Mouse (Mus musculus): ENCODE results near the gene Bola3. TPM values are rescaled to one million over a fixed set of nuclear protein-coding genes. Genes with fewer than 3 reads are reported as not detected.

The Bola3 gene
- polyA plus RNA-seq, 1 experiment from 2014 or later = 44.0 TPM

DNA sequence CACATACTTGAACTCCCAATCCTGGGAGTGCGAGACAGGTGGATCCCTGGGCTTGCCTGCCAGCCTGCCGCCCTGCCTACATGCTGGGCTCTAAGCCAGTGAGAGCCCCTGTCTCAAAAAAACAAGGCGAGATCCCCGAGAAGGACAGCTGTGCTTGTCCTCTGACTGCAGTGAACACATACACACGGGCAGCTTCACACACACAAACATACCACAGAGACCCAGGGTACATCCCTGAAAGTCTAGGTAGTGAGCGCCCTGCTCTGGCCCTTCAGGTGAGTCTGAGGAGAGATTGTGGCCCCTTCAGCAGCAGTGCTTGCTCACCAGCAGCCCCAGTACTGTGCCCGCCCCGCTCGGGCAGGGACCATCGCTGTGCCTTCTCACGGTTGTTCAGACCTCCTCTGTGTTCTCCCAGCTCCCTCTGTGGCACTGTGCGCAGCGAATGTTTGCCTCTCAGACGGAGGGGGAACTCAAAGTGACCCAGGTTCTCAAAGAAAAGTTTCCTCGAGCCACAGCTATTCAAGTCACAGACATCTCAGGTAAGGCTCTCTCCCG lies 2.0 kb downstream of the Bola3 start:
- 90% methylated on average over 16 of the region's 16 CpGs for WGBS
- ATAC-seq (replicated peaks) = no peak
- peaks cover 12% of the 10 kb centered on the region; the same call in 1 of the 2 replicates for H3K36me3 ChIP-seq (replicated peaks)

DNA sequence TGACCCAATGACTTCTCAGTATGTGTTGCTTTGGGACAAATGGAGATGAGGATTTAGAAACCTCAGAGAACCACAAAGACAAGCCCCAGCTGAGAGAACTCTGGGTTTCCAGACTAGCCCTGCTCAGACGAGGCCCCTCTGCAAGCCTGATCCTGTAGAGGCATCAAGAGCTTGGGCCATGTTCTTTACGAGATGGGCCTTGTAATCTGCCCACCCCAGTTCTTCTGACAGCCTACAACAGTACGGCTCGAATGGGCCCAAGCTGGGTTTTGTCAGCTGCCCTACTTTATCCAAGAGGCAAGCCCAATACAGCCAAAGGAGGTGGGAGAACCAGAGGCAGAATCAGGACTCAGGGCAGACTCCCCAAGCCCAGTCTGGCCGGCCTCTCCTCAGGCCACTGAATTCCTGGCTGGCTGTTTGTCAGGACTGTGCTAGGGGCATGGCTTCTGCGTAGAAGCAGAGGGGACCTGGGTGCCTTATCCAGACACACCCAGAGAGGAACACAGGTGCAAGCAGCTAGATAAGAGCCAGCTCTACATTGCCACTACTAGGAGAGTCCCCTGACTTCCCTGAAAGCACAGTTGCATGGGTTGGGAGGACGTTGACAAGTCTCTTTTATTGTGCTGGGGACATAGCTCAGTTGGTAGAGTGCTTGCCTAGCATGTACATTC lies 2.7 kb downstream of the Bola3 start:
- 85% methylated on average over 7 of the region's 7 CpGs for WGBS

More for the DNA sequence above, 2.0 kb downstream of the Bola3 start:
- Histone ChIP-seq H3K27me3 (replicated peaks) (no peaks in the 10 kb centered on the region), H3K4me2 (no peak overlapping the region), H3K9me3 (no peaks in the 10 kb centered on the region), H3K4me3 (no peak overlapping the region), H3K4me1 (peaks cover 16% of the 10 kb centered on the region), H3K27ac (no peak overlapping the region), H3K9ac (no peak overlapping the region)

DNA sequence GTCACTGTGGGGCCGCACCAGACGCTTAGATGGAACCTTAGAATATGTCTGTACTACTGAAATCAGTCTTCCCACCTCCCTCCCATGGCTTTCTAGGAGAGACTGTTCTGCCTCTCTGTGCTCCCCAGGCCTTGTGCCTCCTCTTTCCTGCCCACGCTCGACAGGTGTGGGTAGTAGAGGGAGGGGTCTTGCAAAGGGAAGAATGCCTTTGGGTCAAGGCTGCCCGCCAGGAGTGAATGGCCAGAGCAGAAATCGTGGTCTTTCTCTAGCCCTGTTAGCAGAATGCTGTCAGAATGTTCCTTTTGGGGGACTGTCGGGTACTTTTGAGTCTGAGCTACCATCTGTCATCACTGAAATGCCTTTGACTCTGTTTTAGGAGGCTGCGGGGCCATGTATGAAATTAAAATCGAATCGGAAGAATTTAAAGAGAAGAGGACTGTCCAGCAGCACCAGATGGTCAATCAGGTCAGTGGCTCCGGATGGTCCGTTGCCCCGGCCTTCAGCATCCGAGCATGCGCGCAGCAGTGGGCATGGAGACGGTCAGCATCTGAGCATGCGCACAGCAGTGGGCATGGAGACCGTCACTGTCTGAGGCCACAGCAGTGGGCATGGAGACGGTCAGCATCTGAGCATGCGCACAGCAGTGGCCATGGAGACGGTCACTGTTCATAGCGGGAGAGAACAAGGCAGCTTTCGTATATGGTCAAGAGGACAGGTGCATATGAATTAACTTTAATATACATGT lies 3.9 kb downstream of the Bola3 start:
- no peak overlapping the region for H3K4me2 ChIP-seq
- H3K4me3 ChIP-seq = no peak overlapping the region
- H3K27me3 ChIP-seq (replicated peaks) = no peaks in the 10 kb centered on the region
- no peaks in the 10 kb centered on the region for H3K9me3 ChIP-seq
- no peak overlapping the region for H3K27ac ChIP-seq
- peaks cover 20% of the 10 kb centered on the region for H3K4me1 ChIP-seq
- H3K36me3 ChIP-seq (replicated peaks) = peaks cover 12% of the 10 kb centered on the region; the same call in 1 of the 2 replicates
- WGBS = 90% methylated on average over 24 of the region's 24 CpGs
- no peak for ATAC-seq (replicated peaks)
- no peak overlapping the region for H3K9ac ChIP-seq

More for the DNA sequence above, 2.7 kb downstream of the Bola3 start:
- no peak for ATAC-seq (replicated peaks)
- H3K4me1 ChIP-seq = peaks cover 17% of the 10 kb centered on the region
- H3K4me2 ChIP-seq = no peak overlapping the region
- H3K4me3 ChIP-seq = no peak overlapping the region
- H3K9ac ChIP-seq = no peak overlapping the region
- H3K27me3 ChIP-seq (replicated peaks) = no peaks in the 10 kb centered on the region
- H3K27ac ChIP-seq = no peak overlapping the region
- no peaks in the 10 kb centered on the region for H3K9me3 ChIP-seq
- peaks cover 12% of the 10 kb centered on the region; the same call in 1 of the 2 replicates for H3K36me3 ChIP-seq (replicated peaks)

DNA sequence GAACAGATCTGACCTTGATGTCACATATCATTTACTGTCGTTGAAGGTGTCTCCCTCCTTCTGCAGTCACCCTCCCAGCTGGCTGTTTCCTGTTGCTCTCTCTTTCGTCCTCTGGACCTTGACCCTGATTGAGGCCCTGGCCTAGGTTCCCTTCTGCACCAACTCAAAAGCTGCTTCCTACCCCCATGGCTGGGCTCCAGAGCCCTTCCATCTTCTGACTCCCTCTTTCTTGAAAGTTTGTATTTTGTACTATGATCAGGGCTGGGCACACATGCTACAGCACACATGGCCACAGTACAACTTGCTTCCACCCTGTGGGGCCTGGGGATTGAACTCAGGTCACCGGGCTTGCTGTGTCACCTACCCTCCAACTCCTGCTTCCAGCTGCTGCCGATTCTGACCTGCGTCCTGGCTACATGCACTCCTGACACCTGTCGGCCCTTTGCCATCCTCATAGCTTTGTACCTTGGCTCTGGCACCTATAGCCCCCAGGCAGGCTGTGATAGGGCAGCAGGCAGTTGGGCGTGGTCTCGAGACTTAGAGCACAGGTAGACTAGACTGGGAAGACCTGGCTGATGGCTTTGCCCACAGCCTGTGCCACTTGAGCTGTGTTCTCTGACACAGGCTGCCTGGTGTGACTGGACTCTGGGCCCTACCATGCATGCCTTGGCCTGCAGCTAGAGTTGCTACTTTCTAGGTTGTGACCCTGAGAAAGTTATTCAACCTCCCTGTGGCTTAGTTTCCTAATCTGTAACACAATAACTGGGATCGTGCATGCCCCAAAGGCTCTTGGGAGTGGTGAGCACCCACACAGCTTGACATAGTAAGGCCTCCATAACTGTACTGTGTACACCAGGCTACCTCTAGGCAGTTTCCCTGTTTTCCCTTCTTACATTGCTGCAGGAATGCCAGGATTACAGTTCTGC lies 6.2 kb downstream of the Bola3 start:
- peaks cover 11% of the 10 kb centered on the region for H3K4me1 ChIP-seq
- no peak overlapping the region for H3K4me2 ChIP-seq
- no peaks in the 10 kb centered on the region for H3K9me3 ChIP-seq
- H3K27ac ChIP-seq = no peak overlapping the region
- no peak for ATAC-seq (replicated peaks)
- H3K27me3 ChIP-seq (replicated peaks) = no peaks in the 10 kb centered on the region
- peaks cover 24% of the 10 kb centered on the region; the same call in 1 of the 2 replicates for H3K36me3 ChIP-seq (replicated peaks)
- H3K9ac ChIP-seq = no peak overlapping the region
- WGBS = 85% methylated on average over 9 of the region's 9 CpGs
- H3K4me3 ChIP-seq = no peak overlapping the region

DNA sequence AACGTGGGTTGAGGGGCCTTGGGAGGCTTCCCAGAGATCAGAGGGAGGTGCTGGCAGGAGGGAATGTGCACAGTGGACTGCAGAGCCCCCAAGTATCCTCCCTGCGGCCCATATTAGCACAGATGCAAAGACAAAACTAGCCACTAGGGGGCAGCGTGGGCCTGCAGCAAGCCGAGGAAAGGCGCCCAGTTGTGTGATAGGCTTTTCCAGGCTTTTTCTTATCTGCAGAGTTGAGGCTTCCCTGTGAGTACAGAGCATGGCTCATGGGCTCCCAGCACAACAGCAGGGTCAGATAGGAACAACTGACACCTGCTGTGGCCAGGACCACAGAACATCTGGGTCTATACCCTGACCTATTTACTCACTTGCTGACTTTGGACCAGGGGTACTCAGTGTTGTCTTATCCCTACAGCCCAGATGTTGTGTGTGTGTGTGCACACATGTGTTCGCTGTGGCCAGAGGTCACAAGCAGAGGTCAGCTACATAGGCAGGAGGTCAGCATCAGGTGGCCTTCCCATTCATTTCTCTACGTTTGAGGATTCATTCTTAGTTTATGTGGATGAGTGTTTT lies 7.7 kb downstream of the Bola3 start:
- H3K36me3 ChIP-seq (replicated peaks) = peaks cover 24% of the 10 kb centered on the region; the same call in 1 of the 2 replicates
- 26% methylated on average over 7 of the region's 7 CpGs for WGBS
- ATAC-seq (replicated peaks) = peak; percentile 71
- no peaks in the 10 kb centered on the region for H3K9me3 ChIP-seq
- H3K27ac ChIP-seq = no peak overlapping the region
- no peaks in the 10 kb centered on the region for H3K27me3 ChIP-seq (replicated peaks)
- H3K4me1 ChIP-seq = 0 out of 2 replicates have a peak, but pooled peaks cover 6% of the 10 kb centered on the region
- H3K4me2 ChIP-seq = no peak overlapping the region
- H3K9ac ChIP-seq = no peak overlapping the region
- no peak overlapping the region for H3K4me3 ChIP-seq

DNA sequence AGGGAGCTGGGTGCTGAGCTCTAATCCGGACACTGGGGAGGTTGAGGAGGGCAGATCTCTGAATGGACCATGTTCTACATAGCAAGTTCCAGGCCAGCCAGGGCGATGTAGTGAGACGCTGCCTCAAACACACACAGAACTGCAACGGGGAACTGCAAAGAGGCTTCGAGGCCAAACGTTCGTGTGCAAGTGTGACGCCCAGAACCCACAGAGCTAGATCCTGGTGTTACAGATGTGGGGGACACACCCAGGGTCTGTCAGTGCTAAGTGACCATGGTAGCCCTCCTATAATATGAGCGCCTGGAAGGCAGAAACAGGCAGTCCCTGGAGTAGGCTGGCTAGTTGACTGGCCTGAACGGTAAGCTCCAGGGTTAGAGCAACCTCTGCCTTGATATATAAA lies 8.5 kb downstream of the Bola3 start:
- no peak for ATAC-seq (replicated peaks)
- Histone ChIP-seq H3K36me3 (replicated peaks) (peaks cover 24% of the 10 kb centered on the region; the same call in 1 of the 2 replicates), H3K9me3 (no peaks in the 10 kb centered on the region), H3K27ac (no peak overlapping the region), H3K4me3 (no peak overlapping the region), H3K4me1 (0 out of 2 replicates have a peak, but pooled peaks cover 5% of the 10 kb centered on the region), H3K27me3 (replicated peaks) (no peaks in the 10 kb centered on the region), H3K4me2 (no peak overlapping the region), H3K9ac (no peak overlapping the region)
- WGBS = 92% methylated on average over 10 of the region's 10 CpGs

DNA sequence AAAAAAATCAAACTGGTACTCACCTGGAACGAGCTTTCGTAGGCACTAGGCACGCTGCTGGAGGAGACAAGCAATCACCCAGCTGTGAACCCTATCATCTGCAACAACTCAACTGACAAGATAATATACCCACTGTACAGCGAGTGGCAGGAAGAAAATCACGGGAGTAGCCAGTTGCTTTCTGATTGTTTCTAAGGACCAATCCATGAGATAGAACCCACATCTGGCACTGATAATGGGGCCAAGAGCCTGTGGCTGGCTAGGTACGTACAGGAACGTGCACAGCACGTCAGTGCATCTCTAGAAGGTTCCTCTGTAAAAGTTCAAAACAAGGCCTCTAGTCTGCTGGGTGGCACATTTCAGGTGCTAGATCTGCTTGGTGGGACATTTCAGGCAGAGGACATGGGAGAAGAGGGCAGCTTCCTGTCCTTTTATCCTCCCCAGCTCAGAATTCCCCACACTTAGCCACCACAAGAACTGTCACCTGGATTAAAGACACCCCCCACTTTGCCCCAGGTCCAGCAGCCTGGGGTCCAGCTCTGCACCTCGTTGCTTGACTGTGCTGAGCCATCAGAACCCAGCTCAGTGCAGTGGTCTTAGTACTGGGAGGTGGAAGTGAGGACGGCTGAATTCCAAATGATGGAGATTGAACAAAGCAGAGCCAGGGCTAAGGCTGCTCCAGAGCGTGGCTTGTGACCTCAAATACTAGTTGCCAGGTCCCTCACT lies 12.7 kb downstream of the Bola3 start:
- H3K9ac ChIP-seq = no peak overlapping the region
- H3K4me2 ChIP-seq = no peak overlapping the region
- H3K4me3 ChIP-seq = no peak overlapping the region
- H3K27ac ChIP-seq = no peak overlapping the region
- H3K9me3 ChIP-seq = no peaks in the 10 kb centered on the region
- 0 out of 2 replicates have a peak, but pooled peaks cover 2% of the 10 kb centered on the region for H3K4me1 ChIP-seq
- no peaks in the 10 kb centered on the region for H3K27me3 ChIP-seq (replicated peaks)
- WGBS = 85% methylated on average over 11 of the region's 11 CpGs
- no peak for ATAC-seq (replicated peaks)
- H3K36me3 ChIP-seq (replicated peaks) = peaks cover 19% of the 10 kb centered on the region; the same call in 1 of the 2 replicates

DNA sequence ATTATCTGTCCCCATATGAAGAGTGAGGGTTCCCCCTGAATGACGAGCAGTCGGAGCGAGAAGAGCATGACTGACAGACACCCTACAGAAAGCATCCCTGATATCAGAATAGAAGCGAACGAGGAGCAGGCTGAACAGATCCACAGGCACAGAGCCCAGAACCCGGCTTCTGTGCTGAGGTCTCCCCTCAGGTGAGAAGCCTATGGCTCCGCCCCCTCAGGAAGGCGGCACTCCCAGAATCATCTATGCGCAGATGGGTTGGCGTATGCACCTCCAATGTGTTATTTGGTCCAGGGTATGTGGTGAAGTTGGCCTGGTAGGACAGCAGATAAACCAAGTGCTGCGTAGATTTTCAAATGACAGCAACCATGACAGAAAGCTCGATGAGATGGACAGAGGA lies 14.1 kb downstream of the Bola3 start:
- Histone ChIP-seq H3K9ac (no peak overlapping the region), H3K27ac (no peak overlapping the region), H3K4me2 (no peak overlapping the region), H3K4me1 (no peaks in the 10 kb centered on the region), H3K4me3 (no peak overlapping the region), H3K9me3 (no peaks in the 10 kb centered on the region), H3K27me3 (replicated peaks) (no peaks in the 10 kb centered on the region), H3K36me3 (replicated peaks) (peaks cover 31% of the 10 kb centered on the region)
- no peak for ATAC-seq (replicated peaks)
- WGBS = 89% methylated on average over 12 of the region's 12 CpGs

DNA sequence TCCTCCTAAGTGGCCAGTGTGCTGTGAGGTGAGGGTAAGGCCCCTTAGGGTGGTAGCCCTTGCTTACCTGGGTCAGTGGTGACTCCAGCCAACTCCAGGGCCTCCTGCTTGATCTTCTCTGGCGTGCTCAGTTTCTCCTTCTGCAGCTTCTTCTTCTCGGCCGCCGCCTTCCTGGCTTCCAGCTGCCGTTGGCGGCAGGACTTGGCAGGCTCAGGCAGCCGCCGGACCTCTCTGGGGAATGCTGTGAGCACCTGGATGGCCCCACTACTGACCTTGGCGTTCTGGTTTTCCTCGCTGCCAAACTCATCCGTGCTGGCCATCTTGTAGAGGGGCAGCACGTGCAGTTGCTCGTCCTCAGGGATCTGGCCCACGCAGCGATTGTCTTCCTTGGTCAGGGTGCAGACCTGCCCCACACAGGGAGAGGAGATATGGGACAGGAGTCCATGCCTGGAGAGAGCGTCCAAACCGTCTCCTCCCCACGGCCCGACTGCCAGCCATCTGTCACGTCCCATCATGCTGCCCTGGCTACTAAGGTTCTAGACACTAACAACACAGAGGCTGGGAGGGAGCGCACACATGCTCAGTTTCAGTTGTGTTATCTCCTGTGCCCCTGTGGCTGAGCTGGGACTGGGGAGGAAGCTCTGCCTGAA lies 21.5 kb downstream of the Bola3 start:
- no peak for ATAC-seq (replicated peaks)
- Histone ChIP-seq H3K27me3 (replicated peaks) (no peaks in the 10 kb centered on the region), H3K36me3 (replicated peaks) (peaks cover 80% of the 10 kb centered on the region), H3K27ac (no peak overlapping the region), H3K4me1 (no peaks in the 10 kb centered on the region), H3K4me2 (no peak overlapping the region), H3K4me3 (no peak overlapping the region), H3K9me3 (no peaks in the 10 kb centered on the region), H3K9ac (no peak overlapping the region)
- 89% methylated on average over 21 of the region's 21 CpGs for WGBS

DNA sequence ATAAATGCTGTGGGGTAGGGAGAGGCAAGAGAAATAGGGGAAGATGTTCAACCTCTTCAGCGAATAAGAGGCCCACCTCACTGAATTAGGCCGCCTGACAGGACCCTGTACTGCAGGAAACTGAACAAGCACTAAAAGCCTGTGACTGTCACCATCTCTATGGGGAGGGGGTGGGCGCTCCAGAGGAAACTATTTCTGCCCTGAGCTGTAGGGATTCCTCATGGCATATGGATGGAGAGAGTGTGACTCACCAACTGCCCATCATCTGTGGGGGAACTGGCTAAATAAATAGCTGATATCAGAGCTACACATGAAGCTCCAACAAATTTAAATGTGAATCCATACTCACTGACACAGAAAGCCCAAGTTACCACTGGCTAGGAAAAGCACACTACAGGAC lies 22.4 kb downstream of the Bola3 start:
- no peaks in the 10 kb centered on the region for H3K9me3 ChIP-seq
- H3K27ac ChIP-seq = no peak overlapping the region
- H3K4me1 ChIP-seq = no peaks in the 10 kb centered on the region
- WGBS = 83% methylated on average over 3 of the region's 3 CpGs
- H3K4me3 ChIP-seq = no peak overlapping the region
- no peak overlapping the region for H3K9ac ChIP-seq
- ATAC-seq (replicated peaks) = no peak
- no peaks in the 10 kb centered on the region for H3K27me3 ChIP-seq (replicated peaks)
- H3K4me2 ChIP-seq = no peak overlapping the region
- H3K36me3 ChIP-seq (replicated peaks) = peaks cover 89% of the 10 kb centered on the region
